Mouse (Mus musculus): ENCODE results near the gene Hapln1. TPM values are rescaled to one million over a fixed set of nuclear protein-coding genes. Genes with fewer than 3 reads are reported as not detected.
A peak's percentile ranks its signal among the peaks of the same experiment; 100 is the strongest.

Hapln1 gene
- polyA plus RNA-seq, 1 experiment from 2014 or later = 0.30 TPM

DNA sequence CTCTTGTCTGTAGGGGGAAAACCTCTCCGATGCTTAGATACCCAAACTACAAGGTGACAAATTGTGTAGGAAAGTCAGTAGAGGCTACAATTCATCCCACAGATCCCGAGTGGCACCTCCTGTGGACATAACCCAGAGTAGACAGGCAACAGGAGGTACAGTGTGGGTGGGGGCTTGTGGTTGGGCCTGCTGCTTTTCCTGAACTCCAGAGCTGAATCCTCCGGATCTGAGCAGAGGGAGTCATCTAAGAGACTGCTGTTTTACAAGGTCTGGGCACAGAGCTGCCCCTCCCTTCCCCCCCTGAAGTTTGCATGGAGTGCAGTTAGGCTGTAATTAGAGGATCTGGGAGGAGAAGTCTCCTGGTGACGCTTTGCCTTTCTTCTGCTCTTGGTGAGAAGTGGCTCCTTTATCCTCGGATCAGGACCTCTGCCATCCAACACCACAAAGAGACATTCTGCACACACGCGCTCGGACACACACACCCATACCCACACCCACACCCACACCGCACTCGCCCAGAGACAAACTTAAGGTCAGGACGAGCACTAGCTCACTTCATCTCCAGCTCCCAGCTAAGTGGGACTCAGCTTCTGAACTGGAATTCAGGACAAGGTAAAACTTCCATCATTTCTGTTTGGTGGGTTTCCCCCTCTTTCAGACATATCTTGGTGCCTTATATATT, 846 bp downstream of the Hapln1 start:
- ATAC-seq = no peak
- no peaks in the 10 kb centered on the region for H3K27me3 ChIP-seq (replicated peaks; ENCODE audit: control insufficient read depth, insufficient read depth, low read length)
- no peak overlapping the region for H3K4me3 ChIP-seq (ENCODE audit: low read depth, low read length)
- H3K27ac ChIP-seq (ENCODE audit: low read depth, low read length) = no peak overlapping the region
- H3K4me1 ChIP-seq (ENCODE audit: control insufficient read depth, insufficient read depth, low read length) = no peaks in the 10 kb centered on the region
- H3K9ac ChIP-seq (ENCODE audit: low read length) = no peak overlapping the region
- no peak overlapping the region for H3K4me2 ChIP-seq (ENCODE audit: low read length)
- no peak for DNase-seq (ENCODE audit: low spot score)
- WGBS = 35% methylated on average over 11 of the region's 11 CpGs
- H3K36me3 ChIP-seq (ENCODE audit: control insufficient read depth, insufficient read depth, low read length) = no peaks in the 10 kb centered on the region
- H3K9me3 ChIP-seq (replicated peaks; ENCODE audit: control insufficient read depth, low read length) = no peaks in the 10 kb centered on the region

DNA sequence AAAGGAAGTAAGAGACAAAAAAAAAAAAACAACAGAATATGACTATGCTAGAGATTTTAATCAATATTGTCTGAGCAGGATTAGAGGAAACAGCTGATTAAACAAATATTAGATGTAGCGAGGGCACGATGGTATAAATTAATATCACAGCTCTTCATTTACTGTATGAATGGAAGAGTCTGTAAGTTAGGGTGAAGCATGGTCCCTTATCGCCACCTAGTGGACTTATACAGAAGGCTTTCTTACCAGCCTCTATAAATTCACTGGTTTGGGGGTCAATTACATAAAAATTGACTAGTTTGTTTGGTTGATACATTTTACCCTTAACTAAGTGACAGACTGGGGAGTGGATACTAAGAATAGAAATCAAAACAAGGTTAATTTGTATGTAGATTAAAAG, 3.4 kb downstream of the Hapln1 start:
- Histone ChIP-seq H3K9ac (ENCODE audit: low read length) (no peak overlapping the region), H3K27ac (ENCODE audit: low read depth, low read length) (no peak overlapping the region), H3K9me3 (replicated peaks; ENCODE audit: control insufficient read depth, low read length) (no peaks in the 10 kb centered on the region), H3K4me1 (ENCODE audit: control insufficient read depth, insufficient read depth, low read length) (no peaks in the 10 kb centered on the region), H3K4me3 (ENCODE audit: low read depth, low read length) (no peak overlapping the region), H3K4me2 (ENCODE audit: low read length) (no peak overlapping the region), H3K36me3 (ENCODE audit: control insufficient read depth, insufficient read depth, low read length) (no peaks in the 10 kb centered on the region), H3K27me3 (replicated peaks; ENCODE audit: control insufficient read depth, insufficient read depth, low read length) (no peaks in the 10 kb centered on the region)
- ATAC-seq (peak; percentile 73), DNase-seq (ENCODE audit: low spot score) (peak; percentile 90)
- WGBS = 4% methylated on average over 3 of the region's 3 CpGs

DNA sequence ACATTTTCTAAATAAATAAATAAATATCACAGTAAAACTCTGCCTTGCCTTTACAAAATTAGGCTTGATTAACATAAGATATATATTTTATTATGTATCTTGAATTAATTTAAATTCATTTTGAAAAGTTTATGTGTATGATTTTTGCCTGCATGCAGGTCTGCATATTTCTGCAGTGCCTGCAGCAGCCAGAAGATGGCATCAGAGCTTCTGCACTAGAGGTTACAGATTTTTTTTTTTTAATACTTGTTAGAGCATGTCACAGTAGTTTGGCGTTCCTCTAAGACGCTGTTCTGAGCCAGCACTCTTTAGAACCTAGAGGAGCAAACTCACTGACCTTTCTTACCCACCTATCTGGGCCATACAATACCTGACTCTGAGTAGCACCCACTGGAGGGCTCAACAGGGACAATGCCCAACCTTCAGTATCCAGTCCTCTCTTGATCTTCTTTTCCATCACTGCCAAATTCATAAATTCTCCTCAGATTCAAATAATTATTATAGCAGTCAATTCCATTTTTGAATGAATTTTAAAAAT, 8.7 kb downstream of the Hapln1 start:
- Histone ChIP-seq H3K27me3 (replicated peaks; ENCODE audit: control insufficient read depth, insufficient read depth, low read length) (no peaks in the 10 kb centered on the region), H3K4me2 (ENCODE audit: low read length) (no peak overlapping the region), H3K36me3 (ENCODE audit: control insufficient read depth, insufficient read depth, low read length) (no peaks in the 10 kb centered on the region), H3K9me3 (replicated peaks; ENCODE audit: control insufficient read depth, low read length) (no peaks in the 10 kb centered on the region), H3K27ac (ENCODE audit: low read depth, low read length) (no peak overlapping the region), H3K4me1 (ENCODE audit: control insufficient read depth, insufficient read depth, low read length) (no peaks in the 10 kb centered on the region), H3K4me3 (ENCODE audit: low read depth, low read length) (no peak overlapping the region), H3K9ac (ENCODE audit: low read length) (no peak overlapping the region)
- ATAC-seq (no peak), DNase-seq (ENCODE audit: low spot score) (peak; percentile 69)
- 12% methylated on average over 2 of the region's 2 CpGs for WGBS

DNA sequence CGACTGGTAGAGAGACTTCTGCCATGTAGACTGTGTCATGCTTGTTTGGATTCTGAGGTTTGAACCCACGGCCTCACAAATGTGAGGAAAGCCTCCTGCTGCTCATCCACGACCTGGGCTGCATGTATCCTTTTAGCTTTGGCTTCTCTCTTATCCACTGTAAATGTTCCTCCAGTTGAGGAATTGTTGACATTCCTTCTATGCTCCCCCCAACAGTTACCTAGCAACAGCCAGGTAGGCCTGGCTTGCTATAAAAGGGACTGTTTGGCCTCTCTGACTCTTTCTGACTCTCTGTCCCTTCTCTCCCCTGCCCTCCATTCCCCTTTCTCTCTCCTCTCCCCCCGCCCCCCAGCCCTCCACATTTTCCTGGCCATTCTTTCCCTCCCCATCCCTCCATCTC, 9.9 kb downstream of the Hapln1 start:
- Histone ChIP-seq H3K4me1 (ENCODE audit: control insufficient read depth, insufficient read depth, low read length) (no peaks in the 10 kb centered on the region), H3K27me3 (replicated peaks; ENCODE audit: control insufficient read depth, insufficient read depth, low read length) (no peaks in the 10 kb centered on the region), H3K9me3 (replicated peaks; ENCODE audit: control insufficient read depth, low read length) (no peaks in the 10 kb centered on the region), H3K36me3 (ENCODE audit: control insufficient read depth, insufficient read depth, low read length) (no peaks in the 10 kb centered on the region), H3K4me3 (ENCODE audit: low read depth, low read length) (no peak overlapping the region), H3K9ac (ENCODE audit: low read length) (no peak overlapping the region), H3K27ac (ENCODE audit: low read depth, low read length) (no peak overlapping the region), H3K4me2 (ENCODE audit: low read length) (no peak overlapping the region)
- WGBS = 57% methylated on average over 4 of the region's 4 CpGs
- DNase-seq (ENCODE audit: low spot score) = no peak
- no peak for ATAC-seq

- no peak overlapping the region for H3K9ac ChIP-seq (ENCODE audit: low read length)
- no peaks in the 10 kb centered on the region for H3K27me3 ChIP-seq (replicated peaks; ENCODE audit: control insufficient read depth, insufficient read depth, low read length)
- H3K36me3 ChIP-seq (ENCODE audit: control insufficient read depth, insufficient read depth, low read length) = no peaks in the 10 kb centered on the region
- H3K4me3 ChIP-seq (ENCODE audit: low read depth, low read length) = no peak overlapping the region
- no peak overlapping the region for H3K4me2 ChIP-seq (ENCODE audit: low read length)
- WGBS = 8% methylated on average over 1 of the region's 1 CpGs
- peak; percentile 53 for DNase-seq (ENCODE audit: low spot score)
- ATAC-seq = no peak
- no peak overlapping the region for H3K27ac ChIP-seq (ENCODE audit: low read depth, low read length)
- H3K9me3 ChIP-seq (replicated peaks; ENCODE audit: control insufficient read depth, low read length) = no peaks in the 10 kb centered on the region
- H3K4me1 ChIP-seq (ENCODE audit: control insufficient read depth, insufficient read depth, low read length) = no peaks in the 10 kb centered on the region
These were observed 11.9 kb downstream of the Hapln1 start for GRCm38 (mm10) chr13:89551502-89551901.

DNA sequence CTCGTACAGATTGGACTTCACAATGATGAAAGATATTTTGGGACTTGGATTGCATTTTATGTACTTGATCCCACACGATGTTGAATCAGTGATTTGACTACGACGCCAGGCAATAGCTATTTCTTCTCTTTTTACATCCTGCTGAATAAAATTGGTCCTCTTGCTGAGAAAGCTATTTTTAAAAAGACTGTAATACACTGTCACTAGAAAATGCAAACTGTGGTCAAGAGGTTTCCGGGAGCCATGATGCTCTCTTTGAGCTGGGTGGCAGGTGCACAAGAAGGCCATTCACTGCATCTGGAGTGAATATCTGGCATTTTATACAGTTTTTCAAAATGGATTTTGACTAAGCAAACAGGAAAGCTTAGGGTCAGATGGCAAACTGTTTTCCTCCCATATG, 24.9 kb downstream of the Hapln1 start:
- no peak overlapping the region for H3K4me3 ChIP-seq (ENCODE audit: low read depth, low read length)
- H3K27ac ChIP-seq (ENCODE audit: low read depth, low read length) = no peak overlapping the region
- no peaks in the 10 kb centered on the region for H3K27me3 ChIP-seq (replicated peaks; ENCODE audit: control insufficient read depth, insufficient read depth, low read length)
- H3K9ac ChIP-seq (ENCODE audit: low read length) = no peak overlapping the region
- DNase-seq (ENCODE audit: low spot score) (no peak), ATAC-seq (no peak)
- H3K9me3 ChIP-seq (replicated peaks; ENCODE audit: control insufficient read depth, low read length) = no peaks in the 10 kb centered on the region
- no peaks in the 10 kb centered on the region for H3K36me3 ChIP-seq (ENCODE audit: control insufficient read depth, insufficient read depth, low read length)
- H3K4me2 ChIP-seq (ENCODE audit: low read length) = no peak overlapping the region
- no peaks in the 10 kb centered on the region for H3K4me1 ChIP-seq (ENCODE audit: control insufficient read depth, insufficient read depth, low read length)
- WGBS = 92% methylated on average over 5 of the region's 5 CpGs

- Histone ChIP-seq H3K4me2 (ENCODE audit: low read length) (no peak overlapping the region), H3K27me3 (replicated peaks; ENCODE audit: control insufficient read depth, insufficient read depth, low read length) (no peaks in the 10 kb centered on the region), H3K9me3 (replicated peaks; ENCODE audit: control insufficient read depth, low read length) (no peaks in the 10 kb centered on the region), H3K9ac (ENCODE audit: low read length) (no peak overlapping the region), H3K4me3 (ENCODE audit: low read depth, low read length) (no peak overlapping the region), H3K27ac (ENCODE audit: low read depth, low read length) (no peak overlapping the region), H3K4me1 (ENCODE audit: control insufficient read depth, insufficient read depth, low read length) (no peaks in the 10 kb centered on the region), H3K36me3 (ENCODE audit: control insufficient read depth, insufficient read depth, low read length) (no peaks in the 10 kb centered on the region)
- no peak for DNase-seq (ENCODE audit: low spot score)
- no peak for ATAC-seq
- WGBS = 88% methylated on average over 4 of the region's 4 CpGs
These were observed 26.7 kb downstream of the Hapln1 start for GRCm38 (mm10) chr13:89566300-89566699.

GRCm38 (mm10) chr13:89579115-89579514, 39.5 kb downstream of the Hapln1 start:
- ATAC-seq (no peak), DNase-seq (ENCODE audit: low spot score) (no peak)
- Histone ChIP-seq H3K36me3 (ENCODE audit: control insufficient read depth, insufficient read depth, low read length) (no peaks in the 10 kb centered on the region), H3K27ac (ENCODE audit: low read depth, low read length) (no peak overlapping the region), H3K4me2 (ENCODE audit: low read length) (no peak overlapping the region), H3K4me1 (ENCODE audit: control insufficient read depth, insufficient read depth, low read length) (no peaks in the 10 kb centered on the region), H3K27me3 (replicated peaks; ENCODE audit: control insufficient read depth, insufficient read depth, low read length) (no peaks in the 10 kb centered on the region), H3K9me3 (replicated peaks; ENCODE audit: control insufficient read depth, low read length) (no peaks in the 10 kb centered on the region), H3K4me3 (ENCODE audit: low read depth, low read length) (no peak overlapping the region), H3K9ac (ENCODE audit: low read length) (no peak overlapping the region)
- WGBS = 97% methylated on average over 2 of the region's 2 CpGs

DNA sequence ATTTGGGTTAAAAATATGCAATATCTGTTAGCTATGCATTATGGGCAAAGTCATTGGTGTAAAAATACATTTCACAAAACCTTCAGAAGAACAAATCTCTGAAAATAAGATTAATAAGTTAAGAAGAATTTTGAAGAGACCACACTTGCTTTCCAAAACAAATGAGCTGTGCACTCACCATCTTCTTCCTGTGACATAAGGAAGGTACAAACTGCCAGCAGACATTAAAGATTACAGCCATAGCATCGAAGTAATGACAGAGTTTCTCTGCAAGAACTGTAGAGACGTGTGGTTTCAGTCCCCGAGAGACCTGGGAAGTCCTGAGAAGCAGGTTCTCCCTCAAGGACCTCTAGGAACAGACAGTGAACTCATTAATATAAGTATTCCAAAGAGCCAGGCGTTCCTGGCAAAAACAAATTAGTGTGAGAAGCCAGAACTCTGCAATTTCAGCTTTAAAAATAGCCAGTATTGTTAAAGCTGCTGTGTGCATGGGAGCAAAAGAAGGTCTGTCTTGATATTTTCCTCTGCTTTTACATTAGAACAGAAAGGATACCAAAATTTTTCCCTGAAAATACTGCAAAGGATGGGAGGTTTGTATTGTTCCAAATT, 43.6 kb downstream of the Hapln1 start:
- no peak for DNase-seq (ENCODE audit: low spot score)
- Histone ChIP-seq H3K4me2 (ENCODE audit: low read length) (no peak overlapping the region), H3K36me3 (ENCODE audit: control insufficient read depth, insufficient read depth, low read length) (no peaks in the 10 kb centered on the region), H3K9ac (ENCODE audit: low read length) (no peak overlapping the region), H3K4me1 (ENCODE audit: control insufficient read depth, insufficient read depth, low read length) (no peaks in the 10 kb centered on the region), H3K9me3 (replicated peaks; ENCODE audit: control insufficient read depth, low read length) (no peaks in the 10 kb centered on the region), H3K27ac (ENCODE audit: low read depth, low read length) (no peak overlapping the region), H3K4me3 (ENCODE audit: low read depth, low read length) (no peak overlapping the region), H3K27me3 (replicated peaks; ENCODE audit: control insufficient read depth, insufficient read depth, low read length) (no peaks in the 10 kb centered on the region)
- WGBS = 66% methylated on average over 4 of the region's 4 CpGs
- ATAC-seq = no peak
